Mouse (Mus musculus) frontal cortex, adult (tissue): ENCODE measurements around the gene Psmc1.

Experiments used
- ATAC-seq: cut with Nextera tagmentation; 2 replicates; pipeline ENCODE4 v1.9.2; 2017; ENCODE audit warnings: mild to moderate bottlenecking, moderate library complexity, mixed read lengths; ENCODE audit not compliant: low TSS enrichment

Psmc1 gene

DNA sequence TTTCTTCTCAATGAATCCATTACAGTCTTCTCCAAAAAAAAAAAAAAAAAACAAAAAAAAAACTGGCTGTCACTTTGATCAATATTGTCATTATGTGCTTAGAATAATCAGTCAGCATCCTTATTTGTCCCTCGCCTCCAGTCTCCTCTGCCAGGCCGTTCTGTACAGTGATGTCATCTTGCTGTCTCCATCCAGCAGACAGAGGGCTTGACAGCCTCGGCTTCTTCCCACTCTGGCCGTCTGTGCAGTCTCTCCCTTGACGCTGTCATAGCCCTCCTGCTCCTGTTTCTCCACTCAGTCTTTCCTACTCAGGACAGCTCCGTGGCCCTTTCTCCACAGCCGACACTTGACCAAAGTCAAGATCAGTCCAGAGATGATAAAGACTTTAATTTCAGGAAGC, 62.5 kb downstream of the Psmc1 start:
- ATAC-seq, result no peak; the same call in 1 of the 2 replicates
